Mouse (Mus musculus) left cerebral cortex, adult 8-10 months (tissue): ENCODE results near the gene Gad2. TPM values are rescaled to one million over a fixed set of nuclear protein-coding genes. Genes with fewer than 3 reads are reported as not detected.
"Not testable (repeated sequence)": the region's sequence is repeated elsewhere in the genome, so short reads cannot be mapped to it uniquely, and the experiment has no call there.

Experiments
- DNase-seq, 2 experiments: peaks; one replicate each; pipeline ENCODE4 v3.0.0; 2022; ENCODE audit warnings: low spot score in 2 of 2
- total RNA-seq, 4 experiments: library from RNA; stranded (reverse); gene quantifications; 2 replicates each; pipeline ENCODE4 v1.2.4; 2022

The Gad2 gene
- 100 to 1,000 TPM; 132 to 159 (median 145) TPM for total RNA-seq

DNA sequence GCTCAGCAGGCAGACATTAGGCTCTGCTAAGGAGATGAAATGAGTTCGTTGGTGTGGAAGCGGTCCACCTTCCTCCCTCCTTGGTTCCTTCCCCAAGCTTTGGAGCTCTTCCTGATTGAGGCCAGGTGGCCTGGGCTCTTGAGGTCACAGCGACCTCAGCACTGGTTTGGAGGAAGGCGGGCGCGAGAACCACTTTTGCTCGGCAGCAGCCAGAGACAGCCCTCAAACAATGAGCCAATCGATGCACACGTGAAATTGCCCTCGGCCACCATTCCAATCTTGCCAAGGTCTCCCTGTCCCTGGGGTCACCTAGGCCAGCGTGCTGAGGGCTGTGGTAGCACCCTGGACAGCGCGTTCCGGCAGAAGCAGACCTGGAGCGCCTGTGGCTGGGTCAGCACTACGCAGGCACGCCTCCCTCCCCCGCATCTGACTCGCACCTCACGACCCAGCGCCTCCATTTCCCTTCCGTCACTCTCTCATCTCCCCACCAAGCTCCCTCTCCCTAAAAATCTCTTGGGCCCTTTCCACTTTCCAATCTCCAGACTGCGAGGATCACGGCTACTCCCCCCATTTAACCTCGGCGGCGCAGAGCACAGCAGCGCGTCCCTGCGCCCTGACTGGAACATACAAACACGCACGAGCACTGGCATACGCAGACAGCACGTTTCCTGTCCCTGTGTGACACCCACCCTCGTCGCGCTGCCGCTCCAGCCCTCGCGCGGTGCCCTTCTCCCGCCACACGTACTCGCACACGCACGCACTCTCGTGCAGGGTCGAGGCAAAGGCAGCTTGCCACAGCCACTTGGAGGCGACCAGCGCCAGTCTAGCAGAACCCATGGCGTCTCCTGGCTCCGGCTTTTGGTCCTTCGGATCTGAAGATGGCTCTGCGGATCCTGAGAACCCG, at the start of gene Gad2:
Gad2 (plus strand) TSS at position 378 of the 904 bp plus-strand sequence.
- peak in 1 of 2 experiments; percentile 43 for DNase-seq

DNA sequence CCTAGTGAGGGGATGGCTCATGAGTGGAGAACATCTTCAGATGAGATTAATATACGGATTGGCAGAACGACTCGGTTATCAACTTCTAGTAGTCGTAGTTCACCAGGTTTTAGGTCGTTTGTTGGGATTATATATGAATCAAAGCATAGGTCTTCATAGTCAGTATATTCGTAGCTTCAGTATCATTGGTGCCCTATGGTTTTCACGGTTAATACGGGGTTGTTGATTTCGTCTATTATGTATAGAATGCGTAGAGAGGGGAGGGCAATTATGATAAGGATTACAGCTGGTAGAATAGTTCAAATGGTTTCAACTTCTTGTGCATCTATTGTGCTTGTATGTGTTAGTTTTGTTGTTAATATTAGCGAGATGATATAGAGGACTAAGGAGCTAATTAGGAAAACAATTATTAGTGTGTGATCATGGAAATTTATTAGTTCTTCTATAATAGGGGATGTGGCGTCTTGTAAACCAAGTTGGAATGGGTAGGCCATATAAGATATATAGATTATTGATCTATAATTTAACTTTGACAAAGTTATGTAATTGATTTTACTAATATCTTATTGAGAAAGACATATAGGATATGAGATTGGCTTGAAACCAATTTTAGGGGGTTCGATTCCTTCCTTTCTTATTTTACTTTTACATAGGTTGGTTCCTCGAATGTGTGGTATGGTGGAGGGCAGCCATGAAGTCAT, 34.4 kb upstream of the Gad2 start:
- DNase-seq = not testable (repeated sequence)

- DNase-seq = not testable (repeated sequence)
These were observed 33.8 kb upstream of the Gad2 start for GRCm38 (mm10) chr2:22588170-22588541.

GRCm38 (mm10) chr2:22588673-22589381, 33.2 kb upstream of the Gad2 start:
- DNase-seq = not testable (repeated sequence)

GRCm38 (mm10) chr2:22589382-22590205, 32.4 kb upstream of the Gad2 start:
- not testable (repeated sequence) for DNase-seq

- DNase-seq = no peak
These were observed 31.9 kb upstream of the Gad2 start for GRCm38 (mm10) chr2:22590206-22590490.

DNA sequence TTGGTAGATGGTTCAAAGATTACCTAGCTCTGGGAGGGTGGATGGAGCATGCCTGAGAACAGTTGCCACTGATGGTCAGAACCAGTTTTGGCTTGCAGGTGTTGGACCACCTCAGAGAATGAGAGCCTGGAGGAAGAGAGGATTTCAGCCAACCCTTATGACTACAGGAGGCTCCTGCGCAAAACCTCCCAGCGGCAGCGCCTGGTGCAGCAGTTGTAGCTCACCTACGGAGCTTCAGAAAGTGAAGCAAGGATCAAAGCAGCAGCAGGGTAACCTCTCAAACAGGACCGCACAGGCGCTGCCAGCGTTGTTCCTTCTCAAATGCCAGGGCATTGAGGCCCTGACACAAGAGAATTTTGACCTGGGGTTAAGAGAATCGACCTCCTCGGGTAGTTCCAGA, 4.1 kb upstream of the Gad2 start:
- DNase-seq = no peak

DNA sequence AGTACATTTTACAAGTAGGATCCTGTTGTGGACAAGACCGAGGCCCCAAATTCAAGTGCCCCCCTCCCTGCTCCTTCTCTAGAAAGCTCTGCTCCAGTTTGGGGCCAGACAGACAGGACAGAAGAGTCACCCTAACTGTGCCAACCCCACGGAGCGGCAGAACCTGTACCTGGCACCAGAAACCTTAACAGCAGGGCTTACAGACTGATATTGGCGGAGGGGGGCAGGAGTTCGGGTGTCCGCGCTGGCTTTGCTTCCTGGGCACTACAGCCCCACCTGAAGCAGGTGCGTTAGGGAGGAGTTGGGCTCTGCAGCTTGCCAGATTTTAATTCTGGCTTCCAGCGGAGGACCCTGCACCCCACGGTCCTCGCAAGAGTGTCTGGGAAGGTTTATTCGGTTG, 2.6 kb upstream of the Gad2 start:
- no peak for DNase-seq

DNA sequence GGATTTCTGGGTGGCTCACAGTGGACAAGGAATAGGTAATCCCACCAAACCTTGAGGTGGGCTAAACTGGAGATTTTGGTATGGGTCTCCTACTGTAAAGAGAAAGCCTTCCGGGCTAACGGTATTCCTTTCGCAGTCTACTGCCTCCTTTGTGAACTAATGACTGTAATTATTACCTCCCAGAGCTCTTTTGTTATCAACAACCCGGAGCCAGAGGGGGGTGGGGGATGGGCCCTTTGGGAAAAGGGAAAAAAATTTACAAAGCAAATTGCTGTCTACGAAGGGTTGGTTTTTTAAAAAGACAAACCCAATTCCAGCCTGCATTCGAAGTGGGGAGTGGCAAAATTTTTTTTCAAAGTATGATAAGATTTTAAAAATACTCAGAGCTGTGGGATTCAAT, 2.0 kb upstream of the Gad2 start:
- DNase-seq = no peak

- no peak for DNase-seq
These were observed 1.5 kb upstream of the Gad2 start for GRCm38 (mm10) chr2:22620534-22620933.

DNA sequence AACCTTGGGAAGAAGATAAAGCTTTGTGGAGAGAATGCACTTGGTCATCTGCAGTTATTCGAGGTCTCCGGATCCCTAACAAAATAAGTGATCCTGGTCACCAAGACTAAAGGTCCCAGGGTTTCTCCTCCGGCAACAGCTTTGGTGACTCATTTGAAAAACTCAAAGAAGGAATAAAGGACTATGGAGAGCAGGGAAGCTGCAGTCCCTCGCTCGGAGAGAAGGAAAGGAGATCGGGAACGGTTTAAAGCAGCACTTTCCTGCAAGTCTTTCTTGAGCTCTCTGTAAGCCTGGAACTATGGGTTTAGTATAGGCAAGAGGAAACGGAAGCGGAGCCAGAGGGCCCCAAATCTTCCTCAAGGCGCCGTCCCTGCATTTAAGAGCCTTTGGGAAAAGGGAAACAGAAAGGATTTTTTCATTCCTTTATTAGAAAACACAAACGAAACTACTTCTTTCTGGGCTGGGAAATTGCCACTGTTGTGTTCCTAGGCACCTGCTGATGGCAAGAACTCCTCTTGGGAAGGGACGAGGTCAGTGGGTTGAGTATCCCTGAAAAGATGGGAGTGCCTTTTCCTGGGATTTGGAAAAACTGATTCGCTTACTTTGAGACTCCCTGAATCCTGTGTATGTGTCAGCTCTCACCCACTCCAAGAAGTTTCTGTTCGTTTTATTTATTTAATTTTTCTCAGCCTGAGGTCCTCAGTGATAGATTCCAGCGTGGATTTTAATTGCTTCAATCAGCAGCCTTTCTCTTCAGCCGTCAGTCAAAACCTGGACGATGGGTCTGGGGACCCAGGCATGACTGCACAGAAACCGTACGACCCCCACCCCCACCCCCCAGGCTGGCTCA, 802 bp upstream of the Gad2 start:
- DNase-seq = no peak

DNA sequence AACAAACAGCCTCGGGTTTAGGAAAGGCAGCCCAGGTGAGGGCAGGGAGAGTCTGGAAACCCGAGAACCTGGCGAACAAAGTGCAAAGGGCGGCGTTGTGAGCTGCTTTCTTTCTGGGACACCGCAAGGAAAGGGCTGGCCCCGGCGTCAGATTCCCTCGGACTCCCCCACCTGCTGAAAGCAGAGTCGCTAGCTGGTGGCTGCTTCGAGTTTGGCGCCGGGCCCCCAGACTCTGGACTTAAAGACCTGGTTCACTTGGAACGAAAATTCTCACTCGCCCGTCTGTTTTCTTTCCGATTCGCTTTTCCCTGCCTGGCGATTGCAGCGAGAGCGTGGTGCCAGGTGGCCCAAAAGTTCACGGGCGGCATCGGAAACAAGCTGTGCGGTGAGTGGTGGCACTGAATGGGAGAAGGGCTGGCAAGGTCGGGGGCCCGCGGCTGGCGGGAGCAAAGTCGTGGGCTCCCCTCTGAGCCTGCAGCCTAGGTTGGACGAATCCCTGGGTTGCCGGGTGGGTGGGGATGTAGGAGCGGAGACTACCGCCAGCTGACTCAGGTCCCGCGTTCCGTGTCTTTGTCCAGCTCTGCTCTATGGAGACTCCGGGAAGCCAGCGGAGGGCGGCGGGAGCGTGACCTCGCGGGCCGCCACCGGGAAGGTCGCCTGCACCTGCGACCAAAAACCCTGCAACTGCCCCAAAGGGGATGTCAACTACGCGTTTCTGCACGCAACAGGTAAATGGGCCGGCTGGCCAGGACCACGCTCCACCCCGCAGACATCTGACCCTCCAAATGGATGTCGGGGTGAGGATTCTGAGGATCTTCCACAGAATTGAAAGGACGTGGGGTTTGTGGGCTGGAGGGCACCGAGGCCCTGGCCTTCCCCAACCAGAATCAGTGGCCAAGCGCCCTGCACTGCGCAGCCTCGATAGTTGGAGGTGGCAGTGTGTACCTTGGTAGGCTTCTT, 1.4 kb downstream of the Gad2 start:
- DNase-seq = peak in 1 of 2 experiments; percentile 10

GRCm38 (mm10) chr2:22624188-22624975, 2.4 kb downstream of the Gad2 start:
- no peak for DNase-seq

DNA sequence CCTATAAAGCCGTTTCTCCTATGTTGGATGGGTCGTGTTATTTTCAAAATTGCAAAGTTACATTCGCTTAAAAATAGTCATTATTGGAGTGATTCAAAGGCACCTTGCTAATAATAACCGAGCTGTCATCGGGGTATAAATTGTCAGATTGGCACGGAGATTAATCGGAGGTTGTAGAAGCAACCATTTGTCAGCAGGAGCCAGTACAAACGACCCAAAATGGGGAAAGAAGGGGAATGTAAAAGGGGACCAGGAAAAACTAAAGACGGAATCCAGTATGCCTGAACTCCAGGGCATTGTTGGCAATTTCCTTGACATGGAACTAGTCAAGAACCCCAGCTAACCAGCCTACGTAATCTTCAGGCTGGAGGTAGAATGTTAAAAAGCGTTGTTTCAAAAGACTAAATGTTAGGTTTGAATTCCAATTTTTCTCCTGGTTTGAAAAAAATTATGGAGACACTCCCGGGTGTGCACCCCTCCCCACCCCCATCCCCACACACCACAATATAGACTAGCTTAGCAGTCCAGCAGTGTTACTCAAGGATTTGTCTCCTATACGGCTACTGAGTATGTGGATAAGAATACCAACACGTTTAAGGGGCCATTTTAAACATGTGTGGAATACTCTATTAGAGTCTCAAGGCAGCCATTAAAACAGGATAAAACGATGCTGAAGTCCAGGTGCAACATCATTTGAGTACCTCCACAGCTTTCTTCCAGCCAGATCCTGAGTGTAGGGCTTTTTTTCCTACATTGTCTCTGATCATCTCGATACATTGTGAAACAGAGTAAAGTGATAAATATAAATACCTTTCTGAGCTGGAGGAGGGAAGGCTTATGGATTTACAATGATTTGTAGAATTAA, 3.3 kb downstream of the Gad2 start:
- no peak for DNase-seq

DNA sequence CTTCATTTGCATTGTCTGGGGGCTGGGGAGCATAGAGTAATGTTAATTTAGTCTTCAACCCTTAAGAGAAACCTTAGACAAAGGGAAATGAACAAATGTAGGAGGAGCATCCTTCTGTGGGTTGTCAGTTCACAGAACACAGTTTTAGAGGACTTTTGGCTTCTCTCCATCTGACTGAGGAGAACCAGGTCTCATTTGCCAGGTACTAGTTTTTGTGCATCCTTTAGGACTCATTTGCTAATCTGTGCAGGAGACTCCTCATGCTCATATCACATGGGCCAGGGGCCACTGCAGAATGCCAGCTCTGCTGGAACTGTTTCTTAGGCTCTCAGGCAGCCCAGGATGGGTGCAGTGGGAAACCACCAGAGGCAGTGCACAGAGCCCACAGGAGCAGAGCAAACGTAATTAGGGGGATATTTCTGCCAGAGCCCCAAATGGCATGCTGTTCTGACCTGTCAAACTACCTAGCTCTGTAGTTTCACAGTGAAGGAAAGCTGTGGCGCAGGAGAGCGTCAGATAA, 5.2 kb downstream of the Gad2 start:
- DNase-seq = no peak

- no peak for DNase-seq
These were observed 5.9 kb downstream of the Gad2 start for GRCm38 (mm10) chr2:22627819-22628432.

DNA sequence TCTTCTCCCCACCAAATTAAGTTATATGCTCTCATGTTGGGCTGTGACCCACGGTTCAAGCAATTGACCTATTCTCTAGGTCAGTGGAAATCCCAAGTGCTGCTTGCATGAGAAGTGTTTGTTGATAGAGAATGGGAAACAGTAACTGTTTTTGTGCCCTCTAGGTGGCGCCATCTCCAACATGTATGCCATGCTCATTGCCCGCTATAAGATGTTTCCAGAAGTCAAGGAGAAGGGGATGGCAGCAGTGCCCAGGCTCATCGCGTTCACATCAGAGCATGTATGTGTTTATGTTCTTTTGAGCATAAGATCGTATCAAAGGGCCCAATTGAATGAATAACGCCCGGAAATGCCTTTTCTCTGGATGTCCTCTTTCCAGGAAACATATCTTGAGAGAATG, 12.8 kb downstream of the Gad2 start:
- no peak for DNase-seq
